Mouse (Mus musculus): ENCODE results near the gene Mrpl21. TPM values are rescaled to one million over a fixed set of nuclear protein-coding genes. Genes with fewer than 3 reads are reported as not detected.

Gene Mrpl21
- polyA plus RNA-seq, 1 experiment from 2014 or later: 105 TPM

DNA sequence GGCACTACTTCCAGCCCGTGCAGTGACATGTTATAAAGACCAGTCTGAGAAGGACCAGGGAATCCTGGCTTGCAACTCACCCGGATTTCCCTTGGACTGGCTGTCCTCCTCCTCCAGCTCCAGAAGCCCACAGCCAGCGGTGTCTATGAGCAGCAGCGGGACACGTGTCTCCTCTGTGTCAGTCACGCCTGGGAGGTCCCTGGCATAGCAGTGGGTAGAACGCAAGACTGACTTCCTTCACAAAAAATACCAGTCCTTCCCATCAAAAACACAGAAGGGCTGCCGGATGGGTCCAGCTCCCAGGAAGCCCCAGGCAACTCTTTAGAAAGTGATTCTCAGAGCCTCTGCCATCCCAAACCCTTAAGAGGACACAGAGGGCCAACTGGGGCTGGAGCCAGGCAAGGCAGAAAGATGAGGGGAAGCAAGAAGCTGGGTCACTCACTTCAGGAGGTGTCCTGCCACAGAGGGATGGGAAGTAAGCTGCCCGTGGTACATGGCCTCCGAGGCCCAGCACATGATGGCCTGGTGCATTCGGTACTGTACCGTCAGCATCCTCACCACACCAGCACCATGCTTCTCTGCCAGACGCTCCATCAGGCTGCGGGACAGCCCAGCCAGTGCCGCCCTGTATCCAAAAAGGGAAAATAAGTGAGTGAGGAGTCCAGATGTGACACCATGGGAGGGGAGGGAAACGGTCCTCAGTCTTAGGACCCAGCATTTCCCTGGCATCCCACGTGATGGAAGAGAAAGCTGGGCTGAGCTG, 14.3 kb upstream of the Mrpl21 start:
- DNase-seq (ENCODE audit: low read depth, low spot score) (no peak), ATAC-seq (no peak)
- H3K27me3 ChIP-seq: no peaks in the 10 kb centered on the region
- in situ Hi-C loops (cut with MboI; ENCODE audit: low pct_unique_long_range_greater_than_20kb): no loop called here
- ChIA-PET CTCF (interaction anchor here (2.2 kb wide), 1 partner anchor 8 kb away, joined by 5 read pairs; no protein-coding TSS in a partner anchor), POLR2A (no interaction called here)
- TF ChIP-seq CTCF (IDR thresholded peaks at IDR 0.05): no peak

- CTCF ChIA-PET: no interaction called here
- TF ChIP-seq CTCF (IDR thresholded peaks at IDR 0.05): no peak
- in situ Hi-C loops (cut with MboI; ENCODE audit: low pct_unique_long_range_greater_than_20kb): no loop called here
- ATAC-seq (no peak), DNase-seq (ENCODE audit: low read depth, low spot score) (no peak)
- POLR2A ChIA-PET: no interaction called here
- H3K27me3 ChIP-seq: no peaks in the 10 kb centered on the region
Observed at GRCm38 (mm10) chr19:3269279-3269678, 13.4 kb upstream of the Mrpl21 start.

GRCm38 (mm10) chr19:3269803-3270202, 12.9 kb upstream of the Mrpl21 start:
- H3K27me3 ChIP-seq: no peaks in the 10 kb centered on the region
- ATAC-seq (no peak), DNase-seq (ENCODE audit: low read depth, low spot score) (no peak)
- in situ Hi-C loops (cut with MboI; ENCODE audit: low pct_unique_long_range_greater_than_20kb): no loop called here
- no peak for TF ChIP-seq CTCF (IDR thresholded peaks at IDR 0.05)
- POLR2A ChIA-PET: no interaction called here
- CTCF ChIA-PET: no interaction called here

DNA sequence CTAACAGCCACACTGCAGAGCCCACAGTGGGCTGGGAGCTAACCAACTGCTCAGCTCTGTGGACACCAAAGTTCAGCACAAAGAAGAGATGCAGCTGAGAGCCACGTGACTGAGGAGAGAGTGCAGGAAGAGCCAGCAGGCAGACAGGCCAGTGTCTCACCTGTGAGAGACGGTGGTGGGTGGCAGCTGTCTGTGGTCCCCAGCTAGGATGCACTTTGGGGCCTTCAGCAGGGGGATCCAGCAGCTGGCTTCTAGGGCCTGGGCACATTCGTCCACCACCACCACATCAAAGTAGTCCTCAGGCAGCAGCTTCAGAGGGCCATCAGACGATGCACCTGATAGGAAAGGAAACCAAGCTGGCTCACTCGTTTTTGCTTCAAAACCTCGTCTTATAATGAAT, 11.3 kb upstream of the Mrpl21 start:
- no peaks in the 10 kb centered on the region for H3K27me3 ChIP-seq
- POLR2A ChIA-PET: no interaction called here
- in situ Hi-C loops (cut with MboI; ENCODE audit: low pct_unique_long_range_greater_than_20kb): no loop called here
- DNase-seq (ENCODE audit: low read depth, low spot score) (no peak), ATAC-seq (no peak)
- TF ChIP-seq CTCF (IDR thresholded peaks at IDR 0.05): no peak
- CTCF ChIA-PET: interaction anchor here (1.5 kb wide), 1 partner anchor 21 kb away, joined by 3 read pairs; no protein-coding TSS in a partner anchor

GRCm38 (mm10) chr19:3273331-3273730, 9.4 kb upstream of the Mrpl21 start:
- POLR2A ChIA-PET: no interaction called here
- no peak for DNase-seq (ENCODE audit: low read depth, low spot score)
- no peak for ATAC-seq
- in situ Hi-C loops (cut with MboI; ENCODE audit: low pct_unique_long_range_greater_than_20kb): no loop called here
- TF ChIP-seq CTCF (IDR thresholded peaks at IDR 0.05): no peak
- no peaks in the 10 kb centered on the region for H3K27me3 ChIP-seq
- CTCF ChIA-PET: no interaction called here

GRCm38 (mm10) chr19:3275744-3276365, 6.8 kb upstream of the Mrpl21 start:
- ATAC-seq (no peak), DNase-seq (ENCODE audit: low read depth, low spot score) (no peak)
- in situ Hi-C loops (cut with MboI; ENCODE audit: low pct_unique_long_range_greater_than_20kb): no loop called here
- ChIA-PET POLR2A (no interaction called here), CTCF (interaction anchor here (1.0 to 1.6 kb wide), 2 partner anchors 8 to 176 kb away, joined by 3 to 5 read pairs; no protein-coding TSS in a partner anchor)
- no peak for TF ChIP-seq CTCF (IDR thresholded peaks at IDR 0.05)
- no peaks in the 10 kb centered on the region for H3K27me3 ChIP-seq

GRCm38 (mm10) chr19:3281886-3282285, 815 bp upstream of the Mrpl21 start:
- DNase-seq (ENCODE audit: low read depth, low spot score) (no peak), ATAC-seq (no peak)
- no peaks in the 10 kb centered on the region for H3K27me3 ChIP-seq
- POLR2A ChIA-PET: no interaction called here
- in situ Hi-C loops (cut with MboI; ENCODE audit: low pct_unique_long_range_greater_than_20kb): no loop called here
- CTCF ChIA-PET: no interaction called here
- TF ChIP-seq CTCF (IDR thresholded peaks at IDR 0.05): no peak

DNA sequence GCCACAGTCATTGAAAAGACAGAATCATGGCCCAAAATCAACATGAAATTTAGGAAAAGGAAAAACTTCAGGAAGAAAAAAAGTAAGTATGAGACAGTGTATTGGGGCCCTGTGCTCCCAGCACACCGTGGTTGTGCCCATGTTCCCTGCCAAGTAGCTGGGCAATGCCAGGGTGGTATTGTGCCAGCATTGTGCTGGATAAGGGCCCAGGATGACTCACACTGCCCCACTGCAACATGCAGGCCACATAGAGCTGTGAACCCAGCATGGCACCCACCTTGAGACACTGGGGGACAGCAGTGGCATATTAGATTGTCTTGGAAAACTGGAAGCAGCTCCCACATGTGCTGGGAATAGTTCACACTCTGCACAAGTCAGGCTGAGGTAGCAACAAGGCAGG, 6.3 kb downstream of the Mrpl21 start:
- CTCF ChIA-PET: interaction anchor here (0.7 to 1.6 kb wide), 2 partner anchors 8 to 163 kb away, joined by 3 to 4 read pairs; no protein-coding TSS in a partner anchor
- no peak for TF ChIP-seq CTCF (IDR thresholded peaks at IDR 0.05)
- no peak for ATAC-seq
- no peaks in the 10 kb centered on the region for H3K27me3 ChIP-seq
- in situ Hi-C loops (cut with MboI; ENCODE audit: low pct_unique_long_range_greater_than_20kb): no loop called here
- POLR2A ChIA-PET: no interaction called here
- DNase-seq (ENCODE audit: low read depth, low spot score): no peak

GRCm38 (mm10) chr19:3292028-3292427, 9.3 kb downstream of the Mrpl21 start:
- in situ Hi-C loops (cut with MboI; ENCODE audit: low pct_unique_long_range_greater_than_20kb): loop anchor here (5.0 kb wide), 2 partner anchors 65 to 155 kb away; no protein-coding TSS in a partner anchor
- peak; percentile 79 for ATAC-seq
- POLR2A ChIA-PET: no interaction called here
- H3K27me3 ChIP-seq: no peaks in the 10 kb centered on the region
- CTCF ChIA-PET: interaction anchor here (0.5 to 2.7 kb wide), 8 partner anchors 9 to 159 kb away, joined by 3 to 11 read pairs (median 4); partner anchors contain the start of genes Ighmbp2, Mrpl21 and Tesmin
- TF ChIP-seq CTCF (IDR thresholded peaks at IDR 0.05): no peak
- no peak for DNase-seq (ENCODE audit: low read depth, low spot score)

- CTCF ChIA-PET: interaction anchor here (1.0 to 2.7 kb wide), 3 partner anchors 12 to 158 kb away, joined by 3 to 11 read pairs (median 4); partner anchors contain the start of gene Tesmin
- in situ Hi-C loops (cut with MboI; ENCODE audit: low pct_unique_long_range_greater_than_20kb): loop anchor here (5.0 kb wide), 2 partner anchors 64 to 154 kb away; no protein-coding TSS in a partner anchor
Observed at GRCm38 (mm10) chr19:3292993-3293392, 10.3 kb downstream of the Mrpl21 start.

DNA sequence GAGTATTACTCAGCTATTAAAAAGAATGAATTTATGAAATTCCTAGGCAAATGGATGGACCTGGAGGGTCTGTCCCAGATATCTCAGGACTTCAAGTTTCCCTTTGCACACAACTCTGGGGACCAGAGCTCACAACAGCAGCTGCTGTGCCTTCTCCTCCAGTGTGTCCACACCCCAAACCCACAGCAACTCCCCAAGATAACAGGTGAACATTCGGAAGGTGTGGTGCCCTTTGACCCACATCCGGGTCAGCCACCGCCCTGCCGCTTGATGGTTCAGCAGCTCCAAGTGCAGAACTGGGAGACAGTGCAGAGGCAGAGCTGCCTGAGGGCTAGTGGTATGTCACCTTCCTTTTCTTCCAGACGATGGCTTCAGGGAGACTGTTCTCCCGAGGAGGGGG, 12.5 kb downstream of the Mrpl21 start:
- DNase-seq (ENCODE audit: low read depth, low spot score) (no peak), ATAC-seq (no peak)
- ChIA-PET POLR2A (interaction anchor here (1.0 kb wide), 1 partner anchor 113 kb away, joined by 3 read pairs; no protein-coding TSS in a partner anchor), CTCF (interaction anchor here (1.3 kb wide), 1 partner anchor 20 kb away, joined by 3 read pairs; no protein-coding TSS in a partner anchor)
- H3K27me3 ChIP-seq: peaks cover 3% of the 10 kb centered on the region
- no peak for TF ChIP-seq CTCF (IDR thresholded peaks at IDR 0.05)
- in situ Hi-C loops (cut with MboI; ENCODE audit: low pct_unique_long_range_greater_than_20kb): no loop called here

More at GRCm38 (mm10) chr19:3292993-3293392, 10.3 kb downstream of the Mrpl21 start:
- no peak for DNase-seq (ENCODE audit: low read depth, low spot score)
- no peak for ATAC-seq
- POLR2A ChIA-PET: no interaction called here
- H3K27me3 ChIP-seq: no peaks in the 10 kb centered on the region
- no peak for TF ChIP-seq CTCF (IDR thresholded peaks at IDR 0.05)

Measured in Patski (cell line).